Mouse (Mus musculus) bone marrow, adult 2 months (tissue): ENCODE data around the gene C8b. TPM values are rescaled to one million over a fixed set of nuclear protein-coding genes. Genes with fewer than 3 reads are reported as not detected.

Experiments used
- H3K27ac ChIP-seq: fragments of 200-500 bp; 2 replicates; pipeline ENCODE4 v1.5.1; 2012; ENCODE audit warnings: low read depth, mild to moderate bottlenecking, control low read depth, inconsistent platforms, low read length; ENCODE audit not compliant: control insufficient read depth, poor library complexity, insufficient read depth
- H3K4me1 ChIP-seq: fragments of 200-500 bp; 2 replicates; pipeline ENCODE4 v1.6.1; 2011; ENCODE audit warnings: low read length; ENCODE audit not compliant: control insufficient read depth, insufficient read depth
- H3K4me3 ChIP-seq: fragments of 200-500 bp; replicated peaks from 2 replicates; pipeline ENCODE3; 2011; ENCODE audit warnings: mild to moderate bottlenecking, low read depth, low read length, control low read depth; ENCODE audit not compliant: control insufficient read depth
- CTCF ChIP-seq: fragments of 200-500 bp; IDR thresholded peaks from 2 replicates; pipeline ENCODE4 v1.5.1; 2011; ENCODE audit warnings: low read length, control low read depth; ENCODE audit not compliant: control insufficient read depth, insufficient read depth
- POLR2A ChIP-seq: fragments of 200-500 bp; IDR thresholded peaks from 2 replicates; pipeline ENCODE4 v1.6.1; 2011; ENCODE audit warnings: low read depth, mild to moderate bottlenecking, control low read depth, low read length, borderline replicate concordance; ENCODE audit not compliant: control insufficient read depth
- WGBS: fragments of 180-500 bp; shearing (Covaris S2); methylation state at CpG from one replicate; pipeline ENCODE4 v1.1.7; 2018; 5-methylcytosine and 5-hydroxymethylcytosine counted together
- polyA plus RNA-seq: library from polyadenylated mRNA; stranded (reverse); fragments of >200 nt; gene quantifications from 2 replicates; pipeline ENCODE4 v1.2.4, GENCODE M21; 2011; ENCODE audit warnings: low replicate concordance; ENCODE audit not compliant: missing spikeins, insufficient read depth, insufficient read length

C8b gene
- polyA plus RNA-seq, 1 experiment = not detected

DNA sequence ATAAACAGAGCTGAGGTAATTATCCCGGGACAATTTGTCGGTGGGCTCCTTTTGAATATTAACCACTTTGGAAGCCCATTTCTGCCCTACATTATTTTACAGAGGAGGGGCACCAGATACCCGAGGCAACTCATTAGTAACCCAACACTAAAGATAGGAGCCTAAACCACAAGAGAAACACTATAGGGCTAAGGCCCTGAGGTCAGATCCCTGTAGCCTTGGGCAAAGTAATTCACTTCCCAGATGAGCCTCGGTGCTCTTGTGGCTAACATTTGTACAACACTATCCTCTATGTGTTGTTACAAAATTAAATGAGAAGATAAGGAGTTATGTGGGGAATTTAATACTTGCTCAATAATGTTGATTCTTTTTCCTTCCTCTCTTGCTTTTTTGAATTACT, 77.4 kb downstream of the C8b start:
- H3K27ac ChIP-seq = no peak overlapping the region
- no peaks in the 10 kb centered on the region for H3K4me1 ChIP-seq
- TF ChIP-seq POLR2A = no peak
- no peak for TF ChIP-seq CTCF
- WGBS = 67% methylated on average over 4 of the region's 4 CpGs
- H3K4me3 ChIP-seq = no peak overlapping the region

Other genes starting within 250 kb of the C8b start
- not detected in 2 replicates for gene Gm17662, start 91.0 kb downstream of the C8b start, polyA plus RNA-seq
- 2.1 and 4.6 TPM in 2 replicates for gene C8a, start 110.1 kb downstream of the C8b start, polyA plus RNA-seq
- not detected in 2 replicates for gene Fyb2, start 147.1 kb downstream of the C8b start, polyA plus RNA-seq